Mouse (Mus musculus): ENCODE measurements around the gene Tspan17.

Tspan17 gene

GRCm38 (mm10) chr13:54805134-54805838 lies 16.1 kb downstream of the Tspan17 start:
- in situ Hi-C loops (cut with MboI), result loop anchor here (10.0 kb wide), 2 partner anchors 260 to 370 kb away; no protein-coding TSS in a partner anchor

- in situ Hi-C loops (cut with MboI), result loop anchor here (10.0 kb wide), 2 partner anchors 258 to 368 kb away; no protein-coding TSS in a partner anchor
Measured at GRCm38 (mm10) chr13:54806434-54806976, 17.3 kb downstream of the Tspan17 start.

- in situ Hi-C loops (cut with MboI), result loop anchor here (10.0 kb wide), 2 partner anchors 257 to 367 kb away; no protein-coding TSS in a partner anchor
Measured at GRCm38 (mm10) chr13:54808067-54808466, 18.9 kb downstream of the Tspan17 start.

- in situ Hi-C loops (cut with MboI), result no loop called here
Measured at GRCm38 (mm10) chr13:54811476-54811875, 22.3 kb downstream of the Tspan17 start.

GRCm38 (mm10) chr13:54813381-54813780 lies 24.2 kb downstream of the Tspan17 start:
- in situ Hi-C loops (cut with MboI), result no loop called here

- in situ Hi-C loops (cut with MboI), result no loop called here
Measured at GRCm38 (mm10) chr13:54818399-54819254, 29.4 kb downstream of the Tspan17 start.

GRCm38 (mm10) chr13:54821106-54821505 lies 31.9 kb downstream of the Tspan17 start:
- in situ Hi-C loops (cut with MboI), result no loop called here

GRCm38 (mm10) chr13:54821931-54822330 lies 32.8 kb downstream of the Tspan17 start:
- in situ Hi-C loops (cut with MboI), result no loop called here

GRCm38 (mm10) chr13:54824111-54824931 lies 35.1 kb downstream of the Tspan17 start:
- in situ Hi-C loops (cut with MboI), result no loop called here

- in situ Hi-C loops (cut with MboI), result no loop called here
Measured at GRCm38 (mm10) chr13:54827992-54828391, 38.8 kb downstream of the Tspan17 start.

- in situ Hi-C loops (cut with MboI), result no loop called here
Measured at GRCm38 (mm10) chr13:54828508-54828907, 39.3 kb downstream of the Tspan17 start.

GRCm38 (mm10) chr13:54829450-54829849 lies 40.3 kb downstream of the Tspan17 start:
- in situ Hi-C loops (cut with MboI), result no loop called here

GRCm38 (mm10) chr13:54836351-54837030 lies 47.3 kb downstream of the Tspan17 start:
- in situ Hi-C loops (cut with MboI), result no loop called here

GRCm38 (mm10) chr13:54837061-54837460 lies 47.9 kb downstream of the Tspan17 start:
- in situ Hi-C loops (cut with MboI), result no loop called here

- in situ Hi-C loops (cut with MboI), result no loop called here
Measured at GRCm38 (mm10) chr13:54837471-54837889, 48.3 kb downstream of the Tspan17 start.

- in situ Hi-C loops (cut with MboI), result no loop called here
Measured at GRCm38 (mm10) chr13:54838540-54838939, 49.4 kb downstream of the Tspan17 start.

GRCm38 (mm10) chr13:54839211-54839610 lies 50.0 kb downstream of the Tspan17 start:
- in situ Hi-C loops (cut with MboI), result no loop called here

- in situ Hi-C loops (cut with MboI), result no loop called here
Measured at GRCm38 (mm10) chr13:54844579-54844978, 55.4 kb downstream of the Tspan17 start.

All from mature B cell (primary cell).